Mouse (Mus musculus) adrenal gland, postnatal 14 days (tissue): ENCODE measurements at regions not wholly inside any gene's neighbourhood (a gene's known extent, or its start where the extent isn't known, plus 50 kb on each side); places are given as distances from the start of the nearest gene placed in this dataset.
"Not testable (repeated sequence)": the region's sequence is repeated elsewhere in the genome, so short reads cannot be mapped to it uniquely, and the experiment has no call there.

ENCODE experiments used
- DNase-seq: peaks from one replicate; pipeline ENCODE4 v3.0.0; 2021; ENCODE audit warnings: mixed read lengths

- not testable (repeated sequence) for DNase-seq
Observed at GRCm38 (mm10) chr3:29024851-29025250, 57.0 kb upstream of the Egfem1 start.

- DNase-seq, result no peak
Observed at GRCm38 (mm10) chr3:29027726-29028125, 54.1 kb upstream of the Egfem1 start.

GRCm38 (mm10) chr3:29030791-29031190 lies 51.0 kb upstream of the Egfem1 start:
- no peak for DNase-seq

GRCm38 (mm10) chr3:29031811-29032210 lies 50.0 kb upstream of the Egfem1 start:
- DNase-seq, result peak; percentile 37
